In the genomic region with DNA sequence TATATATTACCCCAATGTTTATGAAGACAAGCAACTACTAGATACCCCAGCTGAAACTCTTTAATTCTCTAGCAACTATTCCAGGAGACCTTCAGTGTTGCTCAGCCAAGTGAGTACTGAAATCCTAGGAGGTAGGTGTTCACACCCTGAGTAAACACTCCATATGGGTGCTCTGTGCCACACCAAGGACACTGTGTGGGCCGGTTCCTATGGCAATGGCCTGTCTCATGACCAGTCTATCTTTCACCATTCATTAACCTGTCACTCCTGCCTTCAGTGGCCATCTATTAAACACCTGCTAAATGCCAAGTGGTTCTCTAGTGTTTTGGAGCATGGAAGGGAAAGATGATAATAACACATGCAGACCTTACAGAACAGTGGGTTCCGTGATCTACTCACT, we compare ENCODE assay signal across 19 mouse cellular contexts.
DNase-seq lines count a peak whose midpoint lies in the region; ATAC-seq and TF ChIP-seq lines count a peak whose summit lies in the region.
"Had no signal": no experiment of that assay in that cellular context is flagged by ENCODE, and none has a peak within 500 bp of the region (broad histone marks: within the 10 kb centered on the region; RNA-seq: fewer than 3 reads in every experiment).

No protein-coding gene starts in this region.

- no peaks in the 10 kb centered on the region for H3K36me3 ChIP-seq in liver, embryonic 16.5 days (ENCODE audit: control insufficient read depth, insufficient read depth)
- no peaks in the 10 kb centered on the region for H3K36me3 ChIP-seq in intestine, postnatal 0 days (ENCODE audit: control insufficient read depth, insufficient read depth)
- H3K36me3 ChIP-seq in neural tube, embryonic 15.5 days = no peaks in the 10 kb centered on the region
- H3K36me3 ChIP-seq: embryonic facial prominence, embryonic 13.5 days; limb, embryonic 13.5 days; liver, embryonic 15.5 days; midbrain, embryonic 13.5 days; neural tube, embryonic 13.5 days had no signal

- H3K27ac ChIP-seq in liver, embryonic 16.5 days (ENCODE audit: low read length) = no peak overlapping the region
- no peak overlapping the region for H3K27ac ChIP-seq in intestine, postnatal 0 days (ENCODE audit: low read depth, low read length)
- H3K27ac ChIP-seq in neural tube, embryonic 15.5 days (replicated peaks) = no peak overlapping the region
- H3K27ac ChIP-seq: embryonic facial prominence, embryonic 13.5 days; heart, adult 2 months; limb, embryonic 13.5 days; liver, embryonic 15.5 days; midbrain, embryonic 13.5 days; neural tube, embryonic 13.5 days had no signal

- H3K4me2 ChIP-seq in liver, embryonic 16.5 days (ENCODE audit: low read depth, low read length) = no peak overlapping the region
- H3K4me2 ChIP-seq in intestine, postnatal 0 days (replicated peaks; ENCODE audit: low read depth) = no peak overlapping the region
- no peak overlapping the region for H3K4me2 ChIP-seq in neural tube, embryonic 15.5 days
- H3K4me2 ChIP-seq: embryonic facial prominence, embryonic 13.5 days; limb, embryonic 13.5 days; liver, embryonic 15.5 days; midbrain, embryonic 13.5 days; neural tube, embryonic 13.5 days had no signal

- WGBS in liver, embryonic 16.5 days (ENCODE audit: insufficient replicate concordance) = 63% methylated on average over 2 of the region's 2 CpGs
- WGBS in intestine, postnatal 0 days = 62% methylated on average over 2 of the region's 2 CpGs
- WGBS in neural tube, embryonic 15.5 days = 75% methylated on average over 2 of the region's 2 CpGs

- no peak overlapping the region for H3K9ac ChIP-seq in liver, embryonic 16.5 days (ENCODE audit: low read depth, low read length)
- H3K9ac ChIP-seq in intestine, postnatal 0 days (ENCODE audit: low read depth, low read length) = no peak overlapping the region
- no peak overlapping the region for H3K9ac ChIP-seq in neural tube, embryonic 15.5 days (replicated peaks)
- H3K9ac ChIP-seq: embryonic facial prominence, embryonic 13.5 days; limb, embryonic 13.5 days; liver, embryonic 15.5 days; midbrain, embryonic 13.5 days; neural tube, embryonic 13.5 days had no signal

- DNase-seq in liver = no peak
- DNase-seq in lung, postnatal 14 days = peak; percentile 5
- DNase-seq in thymus, postnatal 10 days (ENCODE audit: low spot score in 2 of 2) = no peak
- DNase-seq: adrenal gland, adult 2 months; cerebellum, postnatal 14 days; gastrocnemius, postnatal 25 days; heart, adult 2 months; layer of hippocampus, postnatal 36 days; thymus, adult 2 months had no signal

- H3K9me3 ChIP-seq in liver, embryonic 16.5 days (replicated peaks; ENCODE audit: control insufficient read depth, low read length) = no peaks in the 10 kb centered on the region
- H3K9me3 ChIP-seq in intestine, postnatal 0 days (ENCODE audit: control insufficient read depth) = no peaks in the 10 kb centered on the region
- no peaks in the 10 kb centered on the region for H3K9me3 ChIP-seq in neural tube, embryonic 15.5 days (replicated peaks)
- H3K9me3 ChIP-seq: embryonic facial prominence, embryonic 13.5 days; limb, embryonic 13.5 days; liver, embryonic 15.5 days; midbrain, embryonic 13.5 days; neural tube, embryonic 13.5 days had no signal

- TF ChIP-seq CTCF in intestine, postnatal 0 days (IDR thresholded peaks at IDR 0.05; ENCODE audit: low read depth) = no peak

- H3K4me1 ChIP-seq in liver, embryonic 16.5 days (ENCODE audit: control insufficient read depth, low read depth, low read length) = no peaks in the 10 kb centered on the region
- no peaks in the 10 kb centered on the region; the same call in 1 of the 2 replicates for H3K4me1 ChIP-seq in intestine, postnatal 0 days (replicated peaks; ENCODE audit: control insufficient read depth, insufficient read depth, low read length)
- peaks cover 17% of the 10 kb centered on the region for H3K4me1 ChIP-seq in neural tube, embryonic 15.5 days
- H3K4me1 ChIP-seq: liver, embryonic 15.5 days had no signal

- H3K4me3 ChIP-seq in liver, embryonic 16.5 days (ENCODE audit: low read depth, low read length) = no peak overlapping the region
- no peak overlapping the region for H3K4me3 ChIP-seq in intestine, postnatal 0 days (ENCODE audit: low read depth, low read length)
- no peak overlapping the region for H3K4me3 ChIP-seq in neural tube, embryonic 15.5 days (replicated peaks)
- H3K4me3 ChIP-seq: embryonic facial prominence, embryonic 13.5 days; heart, adult 2 months; limb, embryonic 13.5 days; liver, embryonic 15.5 days; midbrain, embryonic 13.5 days; neural tube, embryonic 13.5 days had no signal

- no peaks in the 10 kb centered on the region for H3K27me3 ChIP-seq in liver, embryonic 16.5 days (ENCODE audit: control insufficient read depth, insufficient read depth, low read depth, low read length)
- no peaks in the 10 kb centered on the region for H3K27me3 ChIP-seq in intestine, postnatal 0 days (replicated peaks; ENCODE audit: control insufficient read depth, insufficient read depth, low read length)
- H3K27me3 ChIP-seq in neural tube, embryonic 15.5 days (replicated peaks) = no peaks in the 10 kb centered on the region
- H3K27me3 ChIP-seq: embryonic facial prominence, embryonic 13.5 days; limb, embryonic 13.5 days; liver, embryonic 15.5 days; midbrain, embryonic 13.5 days; neural tube, embryonic 13.5 days had no signal

- peak; percentile 67 for ATAC-seq in liver, embryonic 16.5 days (ENCODE audit: low read depth)
- peak; percentile 68; the same call in 1 of the 2 replicates for ATAC-seq in intestine, postnatal 0 days
- ATAC-seq in neural tube, embryonic 15.5 days (ENCODE audit: low FRiP score) = no peak
- ATAC-seq in cerebellum, adult (ENCODE audit: insufficient number of reproducible peaks, low FRiP score, low TSS enrichment) = no peak
- ATAC-seq: forebrain, embryonic 14.5 days; midbrain, embryonic 13.5 days had no signal

Comparison
In these comparisons a context has a peak if more than half of its experiments do, and no peak if none do; other contexts are left out.
1. ATAC-seq: peak in liver, embryonic 16.5 days (single experiment) and intestine, postnatal 0 days (single experiment); none in neural tube, embryonic 15.5 days (single experiment) and cerebellum, adult (single experiment).